Mouse (Mus musculus): ENCODE measurements around the gene Pate2. TPM values are rescaled to one million over a fixed set of nuclear protein-coding genes. Genes with fewer than 3 reads are reported as not detected.

Pate2 gene
- total RNA-seq, 1 experiment from 2014 or later: not detected

Other genes with a start within 250 kb of the Pate2 start
- 22.1 and 24.4 TPM in 2 replicates for gene Cdon, start 149.2 kb upstream of the Pate2 start, total RNA-seq (2021)
- not detected in 2 replicates for gene Gm1113, start 52.0 kb upstream of the Pate2 start, total RNA-seq (2021)
- 0.67 and 0.68 TPM in 2 replicates for gene Ddx25, start 11.8 kb upstream of the Pate2 start, total RNA-seq (2021)
- 14.1 and 16.3 TPM in 2 replicates for gene Pus3, start 11.7 kb upstream of the Pate2 start, total RNA-seq (2021)
- gene Hyls1, start 114 bp downstream of the Pate2 start, total RNA-seq (2021): 4.2 and 5.4 TPM in 2 replicates
- gene Pate4, start 41.7 kb downstream of the Pate2 start, total RNA-seq (2021): not detected in 2 replicates
- not detected in 2 replicates for gene Pate3, start 77.9 kb downstream of the Pate2 start, total RNA-seq (2021)
- not detected in 2 replicates for gene Pate1, start 117.1 kb downstream of the Pate2 start, total RNA-seq (2021)
- not detected in 2 replicates for gene Gm17677, start 170.8 kb downstream of the Pate2 start, total RNA-seq (2021)
- not detected in 2 replicates for gene Gm17727, start 207.8 kb downstream of the Pate2 start, total RNA-seq (2021)
- not detected in 2 replicates for gene Gm27235, start 219.8 kb downstream of the Pate2 start, total RNA-seq (2021)
- not detected in 2 replicates for gene D730048I06Rik, start 219.8 kb downstream of the Pate2 start, total RNA-seq (2021)

Data from adrenal gland, postnatal 14 days (tissue).